Mouse (Mus musculus) naive thymus-derived CD4-positive, alpha-beta T cell, adult 2 months (primary cell): ENCODE data around the gene Sema4g.
"Not testable (repeated sequence)": the region's sequence is repeated elsewhere in the genome, so short reads cannot be mapped to it uniquely, and the experiment has no call there.

Experiments
- DNase-seq: peaks from one replicate; pipeline ENCODE4 v3.0.0-alpha.2; 2011; ENCODE audit warnings: low read depth

Gene Sema4g

DNA sequence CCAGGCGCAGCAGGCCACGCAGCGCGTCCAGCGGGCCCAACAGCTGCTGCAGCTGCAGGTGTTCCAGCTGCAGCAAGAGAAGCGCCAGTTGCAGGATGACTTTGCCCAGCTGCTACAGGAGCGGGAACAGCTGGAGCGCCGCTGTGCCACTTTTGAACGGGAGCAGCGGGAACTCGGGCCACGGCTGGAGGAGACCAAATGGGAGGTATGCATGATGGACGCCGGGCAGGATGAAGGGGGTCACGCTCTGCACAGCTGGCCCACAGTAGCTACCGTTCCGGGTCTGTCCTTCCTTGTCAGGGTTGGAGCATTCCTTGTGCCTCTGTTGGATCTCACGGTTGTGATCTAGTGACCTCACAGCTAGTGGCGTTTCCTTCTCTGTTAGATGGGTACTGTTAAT, 35.9 kb downstream of the Sema4g start:
- no peak for DNase-seq

DNA sequence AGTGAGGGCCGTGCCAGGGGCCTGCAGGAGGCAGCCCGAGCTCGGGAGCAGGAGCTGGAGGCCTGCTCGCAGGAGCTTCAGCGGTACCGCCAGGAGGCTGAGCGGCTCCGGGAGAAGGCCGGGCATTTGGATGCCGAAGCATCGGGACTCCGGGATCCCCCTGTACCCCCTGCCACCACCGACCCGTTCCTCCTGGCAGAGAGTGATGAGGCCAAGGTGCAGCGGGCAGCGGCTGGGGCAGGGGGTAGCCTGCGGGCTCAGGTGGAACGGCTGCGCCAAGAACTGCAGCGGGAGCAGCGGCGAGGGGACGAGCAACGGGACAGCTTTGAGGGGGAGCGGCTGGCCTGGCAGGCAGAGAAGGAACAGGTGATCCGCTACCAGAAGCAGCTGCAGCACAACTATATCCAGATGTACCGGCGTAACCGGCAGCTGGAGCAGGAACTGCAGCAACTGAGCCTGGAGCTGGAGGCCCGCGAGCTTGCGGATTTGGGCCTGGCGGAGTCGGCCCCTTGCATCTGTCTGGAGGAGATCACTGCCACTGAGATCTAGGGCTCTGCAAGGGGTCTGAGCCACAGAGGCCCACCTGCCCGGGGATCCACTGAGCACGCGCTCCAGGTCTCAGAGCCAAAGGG, 37.2 kb downstream of the Sema4g start:
- no peak for DNase-seq

DNA sequence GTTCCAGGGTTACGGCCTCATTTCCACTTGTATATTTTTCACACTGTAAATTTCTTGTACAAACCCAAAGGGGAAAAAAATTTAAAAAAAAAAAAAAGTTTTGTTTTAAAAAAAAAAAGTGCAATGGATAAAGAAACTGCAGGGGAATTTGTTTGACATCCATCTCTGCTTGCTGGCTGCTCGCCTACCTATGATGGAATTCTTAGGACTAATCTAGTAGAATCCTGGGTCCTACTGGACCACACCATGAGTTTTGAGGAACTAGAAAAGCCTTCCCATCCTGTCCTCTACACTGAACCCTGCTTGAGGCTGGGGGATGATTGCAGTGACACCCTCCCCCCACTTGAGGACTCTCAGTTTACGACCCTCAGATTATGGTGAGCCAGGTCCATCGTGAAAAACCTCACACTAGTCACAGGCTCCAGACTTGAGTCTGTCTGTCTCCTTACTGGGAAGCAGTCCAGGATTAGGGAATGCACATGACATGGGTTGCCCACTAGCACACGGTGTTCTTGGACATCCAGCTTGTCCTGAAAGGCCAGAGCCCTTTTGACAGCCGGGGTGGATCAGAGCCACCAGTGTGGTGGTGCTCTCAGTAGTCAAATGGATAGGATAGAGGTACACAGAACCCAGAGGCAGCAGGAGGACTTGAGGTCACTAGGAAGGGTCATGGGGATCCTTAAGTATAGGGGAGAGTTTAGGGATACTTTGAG, 38.2 kb downstream of the Sema4g start:
- no peak for DNase-seq

DNA sequence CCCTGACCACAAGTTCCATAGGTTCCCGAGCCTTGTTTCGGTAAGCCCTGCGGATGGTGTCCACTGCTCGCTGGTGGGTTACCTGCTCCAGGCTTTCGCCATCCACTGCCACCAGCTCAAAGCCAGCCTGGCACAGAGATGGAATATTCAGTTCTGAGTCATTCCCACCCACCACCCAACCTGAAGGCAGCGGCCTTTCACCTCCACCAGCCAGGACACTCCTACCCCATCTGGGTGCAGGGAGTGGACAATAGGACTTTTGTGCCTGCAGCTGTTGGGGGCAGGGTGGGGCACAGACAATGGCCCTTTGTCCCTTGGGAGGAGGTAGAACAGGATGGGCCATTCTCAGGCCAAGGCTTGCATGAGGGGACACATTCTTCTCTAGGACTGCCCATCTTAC, 38.9 kb downstream of the Sema4g start:
- no peak for DNase-seq

DNA sequence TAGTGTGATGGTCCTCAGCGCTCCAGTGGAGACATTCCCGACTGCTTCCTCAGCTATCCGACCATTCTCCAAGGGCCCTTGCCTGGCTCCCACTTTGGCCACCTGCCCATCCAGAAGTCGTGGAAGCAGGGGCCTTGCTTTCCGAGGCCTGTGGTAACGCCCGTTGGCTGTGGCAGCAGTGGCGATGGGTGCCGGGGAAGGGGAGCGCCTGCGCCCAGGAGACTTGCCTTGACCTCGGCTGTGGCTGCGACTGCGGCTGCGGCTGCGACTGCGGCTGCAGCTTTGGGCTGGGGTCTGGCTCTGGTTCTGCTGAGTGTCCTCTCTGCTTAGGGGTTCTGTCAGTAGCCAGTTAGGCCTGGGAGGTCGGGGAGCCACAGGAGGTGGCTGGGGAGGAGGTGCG, 39.8 kb downstream of the Sema4g start:
- no peak for DNase-seq

DNA sequence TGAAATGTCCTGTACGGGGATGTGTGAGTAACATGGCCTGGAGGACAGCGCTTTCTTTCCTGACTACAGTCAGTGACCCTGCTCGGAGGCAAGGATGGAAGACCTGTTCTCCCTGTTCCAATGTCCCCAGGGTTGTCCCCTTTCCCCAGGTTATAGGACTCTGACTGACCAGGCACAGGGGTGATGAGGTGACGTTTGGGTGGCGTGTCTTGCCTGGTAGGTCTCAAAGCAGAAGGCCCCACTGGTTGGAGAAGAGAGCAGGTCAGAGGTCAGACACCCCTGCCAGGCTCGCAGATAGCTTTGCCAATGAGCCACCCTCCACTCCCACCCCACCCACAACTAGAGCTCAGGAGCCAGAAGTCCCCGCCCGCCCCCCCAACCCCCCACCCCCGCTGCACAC, 40.7 kb downstream of the Sema4g start:
- no peak for DNase-seq

DNA sequence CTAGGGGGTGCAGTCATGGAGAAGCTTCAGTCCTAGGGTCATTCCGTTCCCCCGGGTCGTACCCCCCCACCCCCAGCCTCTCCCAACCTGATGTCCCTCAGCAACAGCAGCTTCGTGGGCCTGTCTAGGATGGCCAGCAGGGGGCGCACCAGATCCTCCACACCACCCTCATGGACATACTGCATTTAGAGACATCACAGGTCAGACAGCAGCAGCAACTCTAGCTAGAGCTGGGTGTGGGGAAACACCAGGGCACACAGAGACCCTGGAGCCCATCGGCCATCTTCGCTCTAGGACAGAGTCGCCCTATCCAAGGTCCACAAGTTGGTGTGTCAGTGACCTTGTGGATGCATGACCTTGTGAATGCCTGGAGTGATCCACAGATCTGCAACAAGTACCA, 41.2 kb downstream of the Sema4g start:
- DNase-seq: peak; percentile 82

DNA sequence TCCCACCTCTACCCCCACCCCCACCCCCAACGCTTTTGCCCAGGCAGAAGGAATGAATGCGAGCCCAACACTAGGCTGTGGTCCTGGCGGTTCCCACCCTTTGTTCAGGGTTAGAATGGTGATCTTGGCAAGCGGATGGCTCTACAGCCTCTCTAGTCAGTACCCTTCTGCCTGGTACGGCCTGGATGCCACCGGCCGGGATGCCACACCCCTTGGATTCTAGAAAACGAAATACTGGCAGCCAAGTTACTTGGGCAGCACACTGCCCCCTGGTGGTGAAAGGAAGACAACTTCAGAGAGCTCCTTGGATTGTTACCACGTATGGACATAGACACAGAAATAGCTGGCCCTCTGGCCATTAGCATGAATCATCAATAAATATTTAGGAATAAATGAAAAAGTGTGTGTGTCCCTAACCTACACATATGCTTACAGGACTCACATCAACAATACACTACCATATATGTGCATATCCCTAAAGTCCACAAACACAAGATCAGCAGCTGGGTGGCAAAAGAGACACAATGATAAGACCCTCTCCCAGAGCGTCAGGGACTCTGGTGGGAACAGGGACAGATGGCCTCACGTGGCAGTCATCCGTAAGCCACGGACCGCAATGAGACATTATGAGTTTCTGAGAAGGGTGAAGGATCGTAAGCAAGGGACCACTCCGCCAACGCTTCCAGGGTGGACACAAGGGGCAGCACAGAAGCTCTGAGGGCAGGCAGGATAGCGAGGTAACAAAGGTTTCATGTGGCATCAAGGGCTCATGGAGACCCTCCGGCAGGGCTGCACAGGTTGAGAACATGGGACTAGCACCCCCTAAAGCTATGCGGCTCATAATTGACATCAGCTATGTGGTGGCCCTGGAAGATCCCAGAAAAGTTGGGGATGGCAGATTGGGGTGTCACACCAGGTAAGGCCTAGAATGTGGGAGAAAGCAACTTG, 42.1 kb downstream of the Sema4g start:
- DNase-seq: peak; percentile 90

DNA sequence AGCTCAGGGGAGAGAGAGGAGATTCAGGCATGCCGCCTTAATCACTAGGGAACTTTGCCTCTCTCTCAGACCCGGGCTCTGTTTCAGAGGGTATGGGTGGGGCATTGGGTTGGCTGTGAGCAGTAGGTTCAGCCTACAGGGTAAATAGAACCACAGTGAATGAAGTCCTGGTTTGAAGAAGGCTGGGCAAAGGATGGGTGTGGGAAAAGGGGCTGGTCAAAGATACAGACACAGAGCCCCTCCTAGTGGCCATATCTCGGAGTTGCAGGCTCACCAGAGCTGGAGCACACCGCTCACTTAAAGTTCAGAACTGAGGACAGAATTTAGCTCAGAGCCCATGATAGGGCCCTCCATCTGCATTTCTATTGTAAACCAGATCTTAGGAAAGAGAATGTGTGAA, 42.9 kb downstream of the Sema4g start:
- DNase-seq: peak; percentile 83

DNA sequence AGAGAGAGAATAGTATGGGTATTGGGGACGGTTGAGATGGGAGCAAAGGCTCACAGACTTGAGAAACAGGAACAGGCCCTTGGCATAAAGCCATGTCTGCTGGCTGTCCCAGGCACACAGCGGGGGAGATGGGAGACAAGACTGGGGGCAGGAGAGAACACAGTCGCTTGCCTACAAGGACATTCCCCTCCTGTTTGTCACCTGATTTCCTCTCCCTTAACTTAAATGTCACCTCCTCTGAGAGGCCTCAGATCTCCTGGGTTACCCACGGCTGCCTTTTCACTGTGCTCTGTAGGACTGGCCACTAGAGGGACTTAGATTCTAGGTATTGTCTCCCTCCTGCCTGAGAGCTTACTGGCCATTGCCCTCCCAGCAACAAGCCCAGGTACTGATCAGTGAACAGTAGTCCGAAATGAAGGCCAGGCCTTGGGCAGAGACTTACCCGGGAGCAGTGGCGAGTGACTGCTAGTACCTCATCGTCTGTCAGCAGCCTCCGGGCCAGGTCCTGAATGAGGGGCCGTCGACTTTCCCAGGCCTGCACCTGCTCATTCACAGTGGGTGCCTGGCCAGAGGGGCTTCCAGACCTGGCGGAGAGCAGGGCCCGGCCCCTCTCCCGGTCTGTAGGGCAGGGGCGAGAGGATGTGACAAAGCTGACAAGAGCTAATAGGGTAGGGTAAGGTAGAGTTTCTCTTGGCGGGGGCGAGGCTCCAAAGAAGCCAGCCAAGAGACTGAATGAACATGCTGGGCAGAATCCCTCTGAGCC, 43.9 kb downstream of the Sema4g start:
- peak; percentile 54 for DNase-seq

DNA sequence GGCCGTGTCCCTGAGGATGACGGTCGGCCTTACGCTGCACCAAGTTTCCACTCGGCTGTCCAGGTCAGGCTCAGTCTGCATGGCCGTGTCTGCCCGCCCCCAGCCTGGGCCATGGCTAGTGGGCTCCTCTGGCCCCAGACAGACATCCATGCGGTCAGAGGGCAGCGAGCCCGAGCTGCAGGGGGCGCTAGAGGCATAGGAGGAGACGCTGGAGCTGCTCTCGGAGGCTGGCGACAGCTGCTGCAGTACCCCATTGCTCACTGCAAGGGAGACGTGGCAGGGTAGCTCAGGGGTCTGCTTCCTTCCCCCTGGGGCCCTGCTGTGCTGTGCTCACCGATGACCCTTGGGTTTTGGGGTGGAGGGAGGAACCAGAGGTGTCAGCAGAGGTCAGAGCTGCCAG, 48.0 kb downstream of the Sema4g start:
- DNase-seq: peak; percentile 62

DNA sequence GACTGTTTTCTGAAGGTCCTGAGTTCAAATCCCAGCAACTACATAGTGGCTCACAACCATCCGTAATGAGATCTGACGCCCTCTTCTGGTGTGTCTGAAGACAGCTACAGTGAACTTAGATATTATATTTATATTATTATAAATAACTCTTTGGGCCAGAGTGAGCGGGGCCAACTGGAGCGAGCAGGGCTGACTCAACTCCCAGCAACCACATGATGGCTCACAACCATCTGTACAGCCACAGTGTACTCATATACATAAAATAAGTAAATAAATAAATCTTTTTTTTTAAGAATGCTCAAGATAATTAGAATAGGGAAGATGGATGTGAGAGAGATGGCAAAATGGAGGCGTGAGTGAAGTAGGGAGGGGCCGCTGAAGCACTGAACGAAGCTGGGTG, 49.3 kb downstream of the Sema4g start:
- DNase-seq: not testable (repeated sequence)

DNA sequence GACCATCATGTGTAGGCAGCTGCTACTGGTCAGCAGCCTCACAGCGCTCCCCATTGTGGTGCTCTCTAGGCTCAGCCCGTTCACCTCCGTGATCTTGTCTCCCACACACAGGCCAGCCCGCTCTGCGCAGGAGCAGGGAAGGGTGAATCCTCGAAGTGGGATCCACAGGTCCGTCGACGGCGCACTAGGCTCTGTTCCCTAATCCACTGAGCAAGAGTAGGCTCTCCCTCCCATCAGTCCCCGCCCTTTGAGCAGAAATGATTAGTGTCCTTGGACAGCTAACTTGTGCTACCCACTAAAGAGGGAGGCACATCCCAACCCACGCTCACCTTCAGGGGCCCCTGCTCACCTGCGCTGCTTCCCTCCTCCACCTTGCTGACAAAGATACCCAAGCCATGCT, 51.3 kb downstream of the Sema4g start:
- DNase-seq: no peak

DNA sequence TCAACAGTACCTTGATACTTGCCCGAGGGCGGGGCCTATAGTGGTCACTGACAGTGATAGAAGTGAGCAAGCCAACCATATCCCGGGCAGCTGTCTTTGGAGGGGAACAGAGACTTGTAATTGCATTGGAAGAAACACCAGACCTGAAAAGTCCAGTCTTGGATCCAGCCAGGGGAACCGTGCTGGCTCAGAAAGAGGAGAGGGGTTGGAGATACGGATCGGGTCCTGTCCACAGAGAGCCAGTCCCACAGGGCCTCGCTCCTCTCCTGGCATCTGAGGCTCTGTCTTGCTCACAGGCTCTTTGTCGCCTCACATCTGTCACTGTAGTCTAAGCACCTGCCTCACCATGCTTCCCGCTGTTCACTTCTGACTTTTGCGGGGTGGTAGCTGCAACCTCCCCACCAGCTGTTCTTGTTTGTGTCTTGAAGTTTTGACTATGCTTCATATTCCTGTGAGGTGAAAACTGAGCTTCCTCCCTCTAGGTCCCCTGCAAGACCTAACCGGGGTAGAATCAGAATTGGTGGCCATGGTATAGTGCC, 55.6 kb downstream of the Sema4g start:
- DNase-seq: no peak

DNA sequence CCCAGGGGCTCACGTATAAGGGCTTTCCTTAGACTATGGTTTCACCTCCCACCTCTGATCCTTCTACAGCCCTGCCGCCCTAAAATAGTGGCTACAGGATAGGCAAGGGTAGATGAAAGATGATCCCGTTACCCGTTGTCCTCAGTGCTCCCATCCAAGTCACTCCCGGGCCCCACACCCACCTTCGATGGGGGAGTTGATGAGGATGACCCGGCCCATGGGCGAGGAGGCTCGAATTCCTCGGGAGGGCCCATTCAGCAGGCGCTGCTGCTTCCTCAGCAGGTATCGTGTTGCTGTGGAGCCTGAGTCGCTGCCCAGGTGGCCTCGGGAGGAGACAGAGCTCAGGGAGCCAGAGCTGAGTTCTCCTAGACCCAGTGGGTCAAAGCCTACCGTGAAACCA, 56.3 kb downstream of the Sema4g start:
- no peak for DNase-seq

DNA sequence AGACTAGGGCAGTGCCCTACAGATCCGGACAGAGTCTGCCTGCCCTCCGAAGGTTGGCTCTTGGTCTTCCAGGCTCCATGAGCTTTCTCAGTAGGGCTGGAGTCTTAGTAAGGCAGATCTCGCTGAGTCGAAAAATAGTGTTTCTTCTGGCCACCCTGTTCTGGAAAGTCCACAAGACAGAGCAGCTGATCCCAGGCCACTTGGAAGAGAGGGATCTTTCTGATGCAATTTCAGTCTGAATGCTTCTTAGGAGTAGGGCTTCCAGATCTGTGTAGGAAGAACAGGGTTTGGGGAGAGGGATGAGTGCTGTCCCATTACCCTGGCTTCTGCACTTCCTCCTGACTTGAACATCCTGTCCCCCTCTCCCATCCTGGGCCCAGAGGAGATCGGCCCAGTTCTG, 56.8 kb downstream of the Sema4g start, which contains the start of gene Pdzd7:
Gene Pdzd7, minus strand, starts transcription at position 67 of the 400 bp plus-strand sequence.
- DNase-seq: no peak

DNA sequence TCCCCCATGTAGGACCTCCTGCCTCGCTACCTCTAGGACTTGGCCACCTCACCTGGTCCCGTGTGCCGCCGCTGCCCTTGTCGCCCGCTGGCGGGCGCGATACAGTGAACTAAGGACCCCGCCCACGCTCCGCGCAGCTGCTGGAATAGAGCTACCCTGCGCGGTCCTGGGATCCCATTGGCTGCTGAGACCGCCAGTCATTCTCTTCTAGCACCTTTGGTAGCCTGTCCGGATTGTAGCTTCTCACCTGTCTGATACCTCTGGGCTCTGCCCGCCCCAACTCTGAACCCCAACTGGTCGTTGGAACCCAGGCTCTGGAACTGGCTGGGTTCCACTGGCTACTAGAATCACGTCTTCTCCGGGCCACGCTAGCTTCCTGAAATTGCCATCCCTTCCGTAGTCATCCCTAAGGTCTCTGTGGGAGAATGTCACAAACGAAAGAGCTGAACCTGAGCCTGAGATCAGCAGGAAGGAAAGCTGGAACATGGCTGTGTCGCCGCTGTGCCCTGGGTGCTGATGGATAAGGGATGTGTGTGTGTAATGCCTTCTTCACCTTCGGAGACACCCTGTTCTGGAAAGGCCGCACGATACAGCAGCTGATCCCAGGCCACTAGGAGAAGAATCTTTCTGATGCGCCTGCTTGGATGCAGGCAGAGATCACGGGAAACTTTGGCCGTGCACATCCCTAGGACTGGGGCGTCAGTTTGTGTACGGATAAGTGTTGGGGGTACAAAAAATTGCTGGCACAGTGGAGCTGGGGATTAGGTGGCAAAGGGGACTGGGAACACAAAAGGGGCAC, 57.8 kb downstream of the Sema4g start:
- peak; percentile 85 for DNase-seq

DNA sequence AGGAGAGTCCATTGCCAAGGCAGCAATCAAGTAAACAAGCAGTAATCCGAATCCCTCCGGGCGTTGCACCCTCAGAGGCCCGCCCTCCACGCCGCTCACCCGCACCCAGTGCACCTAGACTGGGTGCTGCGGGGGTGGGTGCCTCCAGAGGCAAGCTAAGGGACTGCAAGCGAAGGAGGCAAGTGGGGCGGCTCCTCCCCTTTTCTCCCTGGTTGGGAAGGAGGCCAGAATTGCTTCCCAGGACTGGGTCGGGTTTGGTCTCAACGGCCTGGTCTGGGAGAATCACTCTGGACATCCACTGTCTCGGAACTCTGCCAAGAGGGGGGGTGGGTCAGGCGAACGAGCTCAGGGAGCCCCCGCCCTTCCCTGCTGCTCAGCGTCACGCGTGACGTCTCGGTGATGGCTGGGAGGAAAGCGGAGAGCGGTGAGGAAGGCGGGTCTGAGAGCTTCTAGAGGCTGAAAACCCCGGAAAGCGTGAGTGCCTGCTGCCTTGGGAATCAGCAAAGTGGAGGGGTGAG, 58.6 kb downstream of the Sema4g start, which contains the start of gene Sfxn3:
Gene Sfxn3, plus strand, starts transcription at position 87 of the 518 bp plus-strand sequence.
- DNase-seq: peak; percentile 95

DNA sequence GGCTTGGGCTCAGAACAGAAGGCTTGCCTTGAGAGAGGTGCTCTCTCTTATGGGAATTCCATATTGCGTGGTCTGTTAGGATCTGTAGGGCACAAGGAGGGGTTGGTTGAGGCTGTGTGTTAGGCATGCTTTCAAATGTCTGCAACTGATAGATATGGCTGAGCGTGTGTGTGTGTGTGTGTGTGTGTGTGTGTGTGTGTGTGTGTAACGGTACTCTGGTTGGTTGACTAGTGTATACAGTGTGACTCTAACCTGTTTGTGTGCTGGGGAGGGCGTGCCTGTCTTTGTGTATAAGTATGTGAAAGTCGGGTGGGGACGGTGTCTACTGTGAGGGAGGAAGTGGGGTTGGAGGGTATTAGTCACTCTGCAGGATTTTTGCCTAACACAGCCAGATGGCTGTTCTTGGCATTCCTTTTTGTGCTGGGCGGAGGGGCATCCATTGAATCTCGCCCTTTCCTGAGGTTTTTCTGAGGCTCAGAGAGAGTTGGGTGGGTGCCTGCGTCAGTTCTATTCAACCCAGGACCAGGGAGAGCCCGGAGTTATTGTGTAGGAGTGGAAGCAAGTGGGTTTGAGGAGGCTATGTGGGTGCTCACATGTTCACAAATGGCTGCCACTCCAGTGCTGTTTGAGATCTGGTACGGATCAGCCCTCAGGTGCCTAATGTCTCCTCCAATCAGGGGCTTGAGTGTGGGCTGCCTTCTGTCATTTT, 59.2 kb downstream of the Sema4g start:
- no peak for DNase-seq
